Mouse (Mus musculus) kidney, adult 18-20 months (tissue): ENCODE results near the gene Prkar1a.

Experiments used
- DNase-seq: peaks from one replicate; pipeline ENCODE4 v3.0.0; 2021

Prkar1a gene

GRCm38 (mm10) chr11:109675208-109675607, 26.0 kb downstream of the Prkar1a start:
- no peak for DNase-seq

- no peak for DNase-seq
These were observed 26.6 kb downstream of the Prkar1a start for GRCm38 (mm10) chr11:109675771-109676170.

GRCm38 (mm10) chr11:109676621-109677373, 27.6 kb downstream of the Prkar1a start:
- DNase-seq: no peak

- DNase-seq: no peak
These were observed 29.1 kb downstream of the Prkar1a start for GRCm38 (mm10) chr11:109678291-109678690.

- no peak for DNase-seq
These were observed 31.7 kb downstream of the Prkar1a start for GRCm38 (mm10) chr11:109680934-109681333.

- DNase-seq: no peak
These were observed 32.4 kb downstream of the Prkar1a start for GRCm38 (mm10) chr11:109681556-109681955.

- DNase-seq: no peak
These were observed 33.0 kb downstream of the Prkar1a start for GRCm38 (mm10) chr11:109682221-109682620.

- DNase-seq: no peak
These were observed 40.3 kb downstream of the Prkar1a start for GRCm38 (mm10) chr11:109689539-109689938.

- no peak for DNase-seq
These were observed 43.5 kb downstream of the Prkar1a start for GRCm38 (mm10) chr11:109692737-109693136.

- DNase-seq: no peak
These were observed 47.3 kb downstream of the Prkar1a start for GRCm38 (mm10) chr11:109696519-109696918.

- DNase-seq: no peak
These were observed 48.0 kb downstream of the Prkar1a start for GRCm38 (mm10) chr11:109697089-109697643.

- DNase-seq: no peak
These were observed 49.5 kb downstream of the Prkar1a start for GRCm38 (mm10) chr11:109698740-109699139.

GRCm38 (mm10) chr11:109699784-109700183, 50.6 kb downstream of the Prkar1a start:
- DNase-seq: no peak

- DNase-seq: peak; percentile 73
These were observed 51.6 kb downstream of the Prkar1a start for GRCm38 (mm10) chr11:109700761-109701160.

GRCm38 (mm10) chr11:109702031-109702815, 53.0 kb downstream of the Prkar1a start:
- DNase-seq: peak; percentile 33

GRCm38 (mm10) chr11:109703845-109704244, 54.6 kb downstream of the Prkar1a start:
- DNase-seq: no peak

- peak; percentile 15 for DNase-seq
These were observed 55.4 kb downstream of the Prkar1a start for GRCm38 (mm10) chr11:109704311-109705205.

- DNase-seq: no peak
These were observed 56.3 kb downstream of the Prkar1a start for GRCm38 (mm10) chr11:109705336-109706054.

- DNase-seq: peak; percentile 38
These were observed 56.8 kb downstream of the Prkar1a start for GRCm38 (mm10) chr11:109706055-109706412.

- DNase-seq: no peak
These were observed 57.4 kb downstream of the Prkar1a start for GRCm38 (mm10) chr11:109706586-109706985.

- DNase-seq: no peak
These were observed 58.2 kb downstream of the Prkar1a start for GRCm38 (mm10) chr11:109707442-109707841.

GRCm38 (mm10) chr11:109708786-109709185, 59.6 kb downstream of the Prkar1a start:
- DNase-seq: no peak
